Comparison of ENCODE assay signal across 10 mouse cellular contexts in the genomic region with DNA sequence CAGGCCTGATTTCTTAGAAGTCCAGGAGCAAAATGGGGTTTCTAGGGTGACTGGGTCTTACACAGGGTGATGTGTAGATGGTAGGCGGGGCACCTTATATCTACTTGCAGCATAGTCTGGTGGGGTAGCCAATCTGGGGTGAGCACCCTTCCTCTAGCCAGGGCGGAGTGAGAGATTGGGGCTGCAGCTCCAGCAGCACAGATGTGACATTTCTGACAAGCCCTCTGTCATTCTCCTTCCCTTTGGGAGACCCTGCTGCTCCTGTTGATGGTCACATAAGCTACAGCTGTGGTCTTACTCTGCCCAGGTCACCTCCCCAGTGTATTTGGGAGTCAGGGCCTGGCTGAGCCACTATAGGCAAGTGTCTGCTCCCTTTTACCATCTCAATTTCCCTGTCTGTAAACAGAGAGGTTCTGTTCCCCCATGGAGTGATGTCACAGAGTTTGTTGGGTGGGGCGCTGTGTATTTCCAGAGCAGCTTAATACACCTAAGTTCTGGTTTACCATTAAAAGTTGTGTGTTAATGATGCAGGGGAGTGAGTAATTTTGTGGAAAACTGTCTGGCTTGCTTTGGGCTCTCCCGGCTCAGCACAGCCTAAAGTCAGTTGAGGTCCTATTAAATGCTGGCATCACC. TPM values are rescaled to one million over a fixed set of nuclear protein-coding genes. Genes with fewer than 3 reads are reported as not detected.
DNase-seq lines count a peak whose midpoint lies in the region; ATAC-seq and TF ChIP-seq lines count a peak whose summit lies in the region.
"Had no signal": no experiment of that assay in that cellular context is flagged by ENCODE, and none has a peak within 500 bp of the region (broad histone marks: within the 10 kb centered on the region; RNA-seq: fewer than 3 reads in every experiment).

No protein-coding gene starts in this region.

- H3K4me1 ChIP-seq in heart, embryonic 13.5 days, result peaks cover 60% of the 10 kb centered on the region
- no peaks in the 10 kb centered on the region for H3K4me1 ChIP-seq in spleen, adult 2 months (ENCODE audit: control insufficient read depth, insufficient read depth, insufficient read length)
- peaks cover 37% of the 10 kb centered on the region for H3K4me1 ChIP-seq in embryonic facial prominence, embryonic 10.5 days

- TF ChIP-seq POLR2A in spleen, adult 2 months (IDR thresholded peaks at IDR 0.05; ENCODE audit: low read depth, low read length), result no peak

- no peaks in the 10 kb centered on the region for H3K36me3 ChIP-seq in heart, embryonic 13.5 days
- no peaks in the 10 kb centered on the region for H3K36me3 ChIP-seq in spleen, adult 2 months (ENCODE audit: control insufficient read depth, insufficient read depth, low read length)
- H3K36me3 ChIP-seq in embryonic facial prominence, embryonic 10.5 days (replicated peaks), result no peaks in the 10 kb centered on the region
- H3K36me3 ChIP-seq: forebrain, embryonic 12.5 days had no signal

- H3K4me2 ChIP-seq in heart, embryonic 13.5 days, result 0 out of 2 replicates have a peak overlapping the region, but pooled peaks have one; percentile 5
- H3K4me2 ChIP-seq: forebrain, embryonic 12.5 days had no signal

- WGBS in heart, embryonic 13.5 days, result 72% methylated on average over 4 of the region's 4 CpGs
- WGBS in spleen, adult 2 months, result 85% methylated on average over 4 of the region's 4 CpGs
- 90% methylated on average over 4 of the region's 4 CpGs for WGBS in embryonic facial prominence, embryonic 10.5 days

- DNase-seq in heart, postnatal 25 days (ENCODE audit: low spot score), result no peak
- DNase-seq in c-Kit-positive CD71-positive TER-119-negative erythroid progenitor cells, embryonic 14.5 days (ENCODE audit: low read depth), result peak; percentile 79
- DNase-seq in liver, result peak; percentile 91
- DNase-seq in spleen, adult 2 months (ENCODE audit: low read depth in 1 of 2, low spot score in 2 of 2), result no peak
- DNase-seq in embryonic facial prominence, embryonic 10.5 days (ENCODE audit: low spot score), result no peak
- DNase-seq in layer of hippocampus, adult 18-20 months (ENCODE audit: low spot score in 2 of 2), result no peak
- DNase-seq: kidney, adult 2 months had no signal

- intact Hi-C loops in heart, postnatal 25 days (cut with DNase I), result loop anchor here (5.0 kb wide), 1 partner anchor 35 kb away; no protein-coding TSS in a partner anchor

- H3K4me3 ChIP-seq in heart, embryonic 13.5 days, result no peak overlapping the region
- H3K4me3 ChIP-seq in spleen, adult 2 months (ENCODE audit: extremely low read depth, insufficient read depth, insufficient read length), result no peak overlapping the region
- no peak overlapping the region for H3K4me3 ChIP-seq in embryonic facial prominence, embryonic 10.5 days
- H3K4me3 ChIP-seq: forebrain, embryonic 12.5 days had no signal

- ATAC-seq in heart, embryonic 13.5 days (ENCODE audit: extremely low read depth, insufficient number of reproducible peaks, low FRiP score, low TSS enrichment), result no peak
- no peak for ATAC-seq in activated CD4-positive, CD25-positive, alpha-beta regulatory T cell, adult 4 months

- no peak for TF ChIP-seq CTCF in spleen, adult 2 months (IDR thresholded peaks at IDR 0.05; ENCODE audit: extremely low read depth, insufficient read depth, insufficient read length, insufficient replicate concordance)

- no peak overlapping the region for H3K9ac ChIP-seq in heart, embryonic 13.5 days
- H3K9ac ChIP-seq: forebrain, embryonic 12.5 days had no signal

- no peaks in the 10 kb centered on the region for H3K9me3 ChIP-seq in heart, embryonic 13.5 days
- no peaks in the 10 kb centered on the region for H3K9me3 ChIP-seq in embryonic facial prominence, embryonic 10.5 days
- H3K9me3 ChIP-seq: forebrain, embryonic 12.5 days had no signal

- H3K27ac ChIP-seq in heart, embryonic 13.5 days (replicated peaks), result no peak overlapping the region; the same call in 1 of the 2 replicates
- peak overlapping the region; percentile 73 for H3K27ac ChIP-seq in spleen, adult 2 months (ENCODE audit: insufficient read depth, low read length)
- H3K27ac ChIP-seq in embryonic facial prominence, embryonic 10.5 days (replicated peaks), result no peak overlapping the region
- H3K27ac ChIP-seq: forebrain, embryonic 12.5 days had no signal

- no peaks in the 10 kb centered on the region for H3K27me3 ChIP-seq in heart, embryonic 13.5 days (replicated peaks)
- H3K27me3 ChIP-seq in spleen, adult 2 months (ENCODE audit: control insufficient read depth, insufficient read depth, low read length), result peaks cover under 1% of the 10 kb centered on the region; the same call in 1 of the 2 replicates
- H3K27me3 ChIP-seq in embryonic facial prominence, embryonic 10.5 days (replicated peaks; ENCODE audit: low read depth, poor library complexity, severe bottlenecking), result peaks cover 13% of the 10 kb centered on the region
- H3K27me3 ChIP-seq: forebrain, embryonic 12.5 days had no signal

RNA-seq across cellular contexts. Expression of a gene that starts 6.0 kb away (rescaled TPM):
- polyA plus RNA-seq in heart, embryonic 13.5 days (2015; fragmentation: Nextera tagmentation; extraction: Ambion mirVana), result 24.4 and 25.8 TPM in 2 replicates
- 10 to 100 TPM; 27.4 to 30.6 TPM for total RNA-seq in heart, postnatal 25 days (2021)
- 63.9 and 91.7 TPM in 2 replicates for polyA plus RNA-seq in spleen, adult 2 months (2012; rRNA removed)
- polyA plus RNA-seq in embryonic facial prominence, embryonic 10.5 days (2016; fragmentation: Nextera tagmentation; extraction: Ambion mirVana), result 36.0 and 42.0 TPM in 2 replicates
- 10 to 100 TPM in 1 of 2 experiments, 1 to 10 TPM in 1; 8.1 to 13.2 TPM for polyA plus RNA-seq in activated CD4-positive, CD25-positive, alpha-beta regulatory T cell, adult 4 months (2017; shearing (Covaris generic))
- total RNA-seq in layer of hippocampus, adult 18-20 months (2021), result 10 to 100 TPM; 77.1 to 86.9 TPM

Comparison
In these comparisons a context has a peak if more than half of its experiments do, and no peak if none do; other contexts are left out.
1. DNase-seq: peak in c-Kit-positive CD71-positive TER-119-negative erythroid progenitor cells, embryonic 14.5 days (single experiment) and liver (single experiment); none in heart, postnatal 25 days (single experiment), spleen, adult 2 months (0 of 2), embryonic facial prominence, embryonic 10.5 days (single experiment) and layer of hippocampus, adult 18-20 months (0 of 2).